Mouse (Mus musculus) right cerebral cortex, postnatal 4 days (tissue): ENCODE data around the gene Mapkap1.

ENCODE experiments used
- DNase-seq: peaks from one replicate; pipeline ENCODE4 v3.0.0-alpha.2; 2022

The Mapkap1 gene

GRCm38 (mm10) chr2:34533281-34533680, 126.7 kb downstream of the Mapkap1 start:
- no peak for DNase-seq

- DNase-seq = no peak
Observed at GRCm38 (mm10) chr2:34534996-34535395, 128.4 kb downstream of the Mapkap1 start.

GRCm38 (mm10) chr2:34537356-34537755, 130.8 kb downstream of the Mapkap1 start:
- DNase-seq = no peak

- no peak for DNase-seq
Observed at GRCm38 (mm10) chr2:34543581-34543980, 137.0 kb downstream of the Mapkap1 start.

- DNase-seq = no peak
Observed at GRCm38 (mm10) chr2:34544021-34544420, 137.4 kb downstream of the Mapkap1 start.

- no peak for DNase-seq
Observed at GRCm38 (mm10) chr2:34544646-34545395, 138.2 kb downstream of the Mapkap1 start.

GRCm38 (mm10) chr2:34546176-34546677, 139.7 kb downstream of the Mapkap1 start:
- DNase-seq = peak; percentile 40

- no peak for DNase-seq
Observed at GRCm38 (mm10) chr2:34547516-34547915, 140.9 kb downstream of the Mapkap1 start.

GRCm38 (mm10) chr2:34548961-34549360, 142.4 kb downstream of the Mapkap1 start:
- DNase-seq = no peak

GRCm38 (mm10) chr2:34549469-34549868, 142.9 kb downstream of the Mapkap1 start:
- DNase-seq = no peak

- DNase-seq = no peak
Observed at GRCm38 (mm10) chr2:34552772-34553171, 146.2 kb downstream of the Mapkap1 start.

GRCm38 (mm10) chr2:34553580-34554231, 147.1 kb downstream of the Mapkap1 start:
- no peak for DNase-seq

- no peak for DNase-seq
Observed at GRCm38 (mm10) chr2:34560146-34560545, 153.6 kb downstream of the Mapkap1 start.

- no peak for DNase-seq
Observed at GRCm38 (mm10) chr2:34563089-34563694, 156.6 kb downstream of the Mapkap1 start.

GRCm38 (mm10) chr2:34563865-34564264, 157.3 kb downstream of the Mapkap1 start:
- DNase-seq = no peak

- peak; percentile 20 for DNase-seq
Observed at GRCm38 (mm10) chr2:34566146-34566545, 159.6 kb downstream of the Mapkap1 start.

GRCm38 (mm10) chr2:34566601-34567000, 160.0 kb downstream of the Mapkap1 start:
- DNase-seq = no peak

- DNase-seq = no peak
Observed at GRCm38 (mm10) chr2:34569131-34569530, 162.6 kb downstream of the Mapkap1 start.

- no peak for DNase-seq
Observed at GRCm38 (mm10) chr2:34570378-34570777, 163.8 kb downstream of the Mapkap1 start.

- DNase-seq = no peak
Observed at GRCm38 (mm10) chr2:34571096-34571495, 164.5 kb downstream of the Mapkap1 start.

- DNase-seq = no peak
Observed at GRCm38 (mm10) chr2:34573073-34573472, 166.5 kb downstream of the Mapkap1 start.

GRCm38 (mm10) chr2:34588546-34588945, 182.0 kb downstream of the Mapkap1 start:
- no peak for DNase-seq

GRCm38 (mm10) chr2:34591721-34592360, 185.3 kb downstream of the Mapkap1 start:
- no peak for DNase-seq
